Mouse (Mus musculus): ENCODE results near the gene Mreg. TPM values are rescaled to one million over a fixed set of nuclear protein-coding genes. Genes with fewer than 3 reads are reported as not detected.

Mreg gene
- total RNA-seq, 1 experiment: 94.8 TPM

- no peak for DNase-seq (ENCODE audit: low read depth, low spot score)
- peaks cover 31% of the 10 kb centered on the region for H3K36me3 ChIP-seq (ENCODE audit: control insufficient read depth, insufficient read depth, low read length, poor library complexity, severe bottlenecking)
- no peak overlapping the region for H3K4me3 ChIP-seq (ENCODE audit: insufficient read depth in 1 of 2, low read depth in 1 of 2, low read length in 2 of 2, poor library complexity in 1 of 2, severe bottlenecking in 1 of 2)
- peaks cover 0 to 2% of the 10 kb centered on the region in 2 experiments; a peak in 2 of 4 replicates for H3K4me1 ChIP-seq (ENCODE audit: control insufficient read depth in 2 of 2, insufficient read depth in 2 of 2, low read length in 2 of 2, poor library complexity in 1 of 2)
- H3K9me3 ChIP-seq (ENCODE audit: control insufficient read depth, insufficient read depth, low read depth, low read length): no peaks in the 10 kb centered on the region
- in situ Hi-C loops (cut with MboI; ENCODE audit: low sequenced_read_pairs in 2 of 2, unreplicated experiment in 2 of 2): no loop called here
- TF ChIP-seq ZNF384 (IDR thresholded peaks at IDR 0.05; ENCODE audit: low read depth, low read length) (no peak), CHD2 (IDR thresholded peaks at IDR 0.05; ENCODE audit: low read depth, low read length) (no peak), ZC3H11A (IDR thresholded peaks at IDR 0.05; ENCODE audit: borderline replicate concordance, low read depth, low read length) (no peak), HCFC1 (IDR thresholded peaks at IDR 0.05; ENCODE audit: borderline replicate concordance, insufficient read depth, low read length) (no peak), MAFK (IDR thresholded peaks at IDR 0.05; ENCODE audit: insufficient read depth, low read depth, low read length) (no peak)
- no peak overlapping the region for H3K27ac ChIP-seq (ENCODE audit: insufficient read depth, low read depth, low read length, poor library complexity, severe bottlenecking)
- H3K9ac ChIP-seq (ENCODE audit: insufficient read depth, low read depth, low read length, poor library complexity, severe bottlenecking): no peak overlapping the region
Measured at GRCm38 (mm10) chr1:72160321-72160720, 51.8 kb downstream of the Mreg start.

GRCm38 (mm10) chr1:72145041-72145440 is 67.1 kb downstream of the Mreg start:
- Histone ChIP-seq H3K4me3 (ENCODE audit: insufficient read depth in 1 of 2, low read depth in 1 of 2, low read length in 2 of 2, poor library complexity in 1 of 2, severe bottlenecking in 1 of 2) (no peak overlapping the region), H3K27ac (ENCODE audit: insufficient read depth, low read depth, low read length, poor library complexity, severe bottlenecking) (no peak overlapping the region), H3K36me3 (ENCODE audit: control insufficient read depth, insufficient read depth, low read length, poor library complexity, severe bottlenecking) (no peaks in the 10 kb centered on the region), H3K4me1 (ENCODE audit: control insufficient read depth in 2 of 2, insufficient read depth in 2 of 2, low read length in 2 of 2, poor library complexity in 1 of 2) (no peaks in the 10 kb centered on the region), H3K9ac (ENCODE audit: insufficient read depth, low read depth, low read length, poor library complexity, severe bottlenecking) (no peak overlapping the region), H3K9me3 (ENCODE audit: control insufficient read depth, insufficient read depth, low read depth, low read length) (no peaks in the 10 kb centered on the region)
- no peak for TF ChIP-seq HCFC1 (IDR thresholded peaks at IDR 0.05; ENCODE audit: borderline replicate concordance, insufficient read depth, low read length)
- no peak for TF ChIP-seq CHD2 (IDR thresholded peaks at IDR 0.05; ENCODE audit: low read depth, low read length)
- no peak for TF ChIP-seq ZC3H11A (IDR thresholded peaks at IDR 0.05; ENCODE audit: borderline replicate concordance, low read depth, low read length)
- TF ChIP-seq MAFK (IDR thresholded peaks at IDR 0.05; ENCODE audit: insufficient read depth, low read depth, low read length): no peak
- TF ChIP-seq ZNF384 (IDR thresholded peaks at IDR 0.05; ENCODE audit: low read depth, low read length): no peak
- no peak for DNase-seq (ENCODE audit: low read depth, low spot score)
- in situ Hi-C loops (cut with MboI; ENCODE audit: low sequenced_read_pairs in 2 of 2, unreplicated experiment in 2 of 2): no loop called here

DNA sequence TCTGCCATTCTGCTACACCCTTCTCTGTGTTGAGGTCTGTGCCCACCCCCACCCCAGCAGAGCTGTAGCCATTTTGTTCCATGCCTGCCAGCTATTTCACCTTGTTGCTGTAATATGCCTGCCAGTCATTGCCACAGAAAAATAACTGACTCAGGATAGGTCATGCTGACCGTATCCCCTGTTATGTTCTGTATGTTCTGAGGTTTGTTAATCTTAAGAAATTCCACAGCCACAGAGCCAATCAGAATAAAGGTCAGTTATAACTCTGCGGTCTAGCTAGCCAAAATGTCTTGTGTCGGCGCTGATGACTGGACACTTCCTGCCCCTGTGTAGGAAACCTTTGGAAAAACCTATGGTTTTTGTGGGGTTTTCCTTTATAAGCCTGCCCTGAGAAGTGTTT is 67.7 kb downstream of the Mreg start:
- Histone ChIP-seq H3K4me1 (ENCODE audit: control insufficient read depth in 2 of 2, insufficient read depth in 2 of 2, low read length in 2 of 2, poor library complexity in 1 of 2) (no peaks in the 10 kb centered on the region), H3K27ac (ENCODE audit: insufficient read depth, low read depth, low read length, poor library complexity, severe bottlenecking) (no peak overlapping the region), H3K4me3 (ENCODE audit: insufficient read depth in 1 of 2, low read depth in 1 of 2, low read length in 2 of 2, poor library complexity in 1 of 2, severe bottlenecking in 1 of 2) (no peak overlapping the region), H3K9me3 (ENCODE audit: control insufficient read depth, insufficient read depth, low read depth, low read length) (no peaks in the 10 kb centered on the region), H3K36me3 (ENCODE audit: control insufficient read depth, insufficient read depth, low read length, poor library complexity, severe bottlenecking) (no peaks in the 10 kb centered on the region), H3K9ac (ENCODE audit: insufficient read depth, low read depth, low read length, poor library complexity, severe bottlenecking) (no peak overlapping the region)
- TF ChIP-seq CHD2 (IDR thresholded peaks at IDR 0.05; ENCODE audit: low read depth, low read length): no peak
- TF ChIP-seq HCFC1 (IDR thresholded peaks at IDR 0.05; ENCODE audit: borderline replicate concordance, insufficient read depth, low read length): no peak
- no peak for TF ChIP-seq ZC3H11A (IDR thresholded peaks at IDR 0.05; ENCODE audit: borderline replicate concordance, low read depth, low read length)
- TF ChIP-seq ZNF384 (IDR thresholded peaks at IDR 0.05; ENCODE audit: low read depth, low read length): no peak
- no peak for TF ChIP-seq MAFK (IDR thresholded peaks at IDR 0.05; ENCODE audit: insufficient read depth, low read depth, low read length)
- DNase-seq (ENCODE audit: low read depth, low spot score): no peak
- in situ Hi-C loops (cut with MboI; ENCODE audit: low sequenced_read_pairs in 2 of 2, unreplicated experiment in 2 of 2): no loop called here

DNA sequence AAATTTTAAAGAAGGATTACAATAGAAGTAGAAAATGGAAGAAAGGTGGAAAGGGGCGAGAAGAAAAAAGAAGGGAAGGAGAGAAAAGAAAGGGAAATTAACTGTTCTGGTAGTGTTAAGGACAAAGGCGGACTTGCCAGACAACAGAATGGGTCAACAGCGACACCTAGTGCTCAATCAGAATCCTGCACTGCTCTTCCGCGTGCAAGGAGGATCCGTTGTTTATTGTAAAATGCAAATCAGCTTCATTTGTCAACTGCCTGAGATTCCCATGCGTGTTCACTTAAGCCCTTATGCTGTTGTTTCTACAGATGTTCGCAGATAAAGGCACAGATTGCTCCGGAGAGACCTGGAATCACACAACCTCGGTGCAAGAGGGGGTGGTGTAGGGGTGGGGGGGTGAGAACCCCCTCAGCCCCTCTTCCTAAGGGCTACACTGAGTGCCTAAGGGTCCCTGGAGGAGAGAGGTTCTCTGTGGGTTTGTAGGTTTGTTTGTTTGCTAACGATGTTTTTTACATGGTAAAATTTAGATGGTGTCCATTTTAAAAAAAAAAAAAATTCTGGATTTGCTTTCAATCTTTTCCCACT is 70.1 kb downstream of the Mreg start:
- H3K4me1 ChIP-seq (ENCODE audit: control insufficient read depth in 2 of 2, insufficient read depth in 2 of 2, low read length in 2 of 2, poor library complexity in 1 of 2): no peaks in the 10 kb centered on the region
- no peaks in the 10 kb centered on the region for H3K9me3 ChIP-seq (ENCODE audit: control insufficient read depth, insufficient read depth, low read depth, low read length)
- no peaks in the 10 kb centered on the region for H3K36me3 ChIP-seq (ENCODE audit: control insufficient read depth, insufficient read depth, low read length, poor library complexity, severe bottlenecking)
- DNase-seq (ENCODE audit: low read depth, low spot score): peak; percentile 84
- no peak overlapping the region for H3K27ac ChIP-seq (ENCODE audit: insufficient read depth, low read depth, low read length, poor library complexity, severe bottlenecking)
- in situ Hi-C loops (cut with MboI; ENCODE audit: low sequenced_read_pairs in 2 of 2, unreplicated experiment in 2 of 2): no loop called here
- TF ChIP-seq ZC3H11A (IDR thresholded peaks at IDR 0.05; ENCODE audit: borderline replicate concordance, low read depth, low read length): peak; percentile 75; the same call in 1 of the 2 replicates
- TF ChIP-seq ZNF384 (IDR thresholded peaks at IDR 0.05; ENCODE audit: low read depth, low read length): no peak
- no peak overlapping the region for H3K9ac ChIP-seq (ENCODE audit: insufficient read depth, low read depth, low read length, poor library complexity, severe bottlenecking)
- no peak overlapping the region for H3K4me3 ChIP-seq (ENCODE audit: insufficient read depth in 1 of 2, low read depth in 1 of 2, low read length in 2 of 2, poor library complexity in 1 of 2, severe bottlenecking in 1 of 2)

DNA sequence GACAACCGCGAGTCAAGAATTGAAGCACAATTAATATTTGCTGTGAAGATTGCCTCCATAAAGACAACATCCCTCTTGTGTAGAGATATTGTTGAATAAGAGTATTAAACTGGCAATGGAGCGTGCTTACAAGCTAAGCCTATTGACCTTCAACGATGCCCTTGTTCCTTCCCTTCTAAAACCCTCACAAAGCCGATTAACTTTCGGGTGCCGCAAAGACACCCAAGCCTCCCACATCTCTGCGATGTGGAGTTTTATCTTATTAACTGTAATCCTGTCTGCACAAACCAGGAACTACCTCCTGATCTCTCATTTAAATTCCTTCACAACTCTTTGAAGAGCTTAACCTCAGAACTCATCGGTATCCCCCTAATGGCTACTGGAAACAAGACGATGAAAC is 76.0 kb downstream of the Mreg start:
- in situ Hi-C loops (cut with MboI; ENCODE audit: low sequenced_read_pairs in 2 of 2, unreplicated experiment in 2 of 2): no loop called here
- no peak for DNase-seq (ENCODE audit: low read depth, low spot score)
- TF ChIP-seq MAFK (IDR thresholded peaks at IDR 0.05; ENCODE audit: insufficient read depth, low read depth, low read length) (no peak), HCFC1 (IDR thresholded peaks at IDR 0.05; ENCODE audit: borderline replicate concordance, insufficient read depth, low read length) (no peak), CHD2 (IDR thresholded peaks at IDR 0.05; ENCODE audit: low read depth, low read length) (no peak), ZNF384 (IDR thresholded peaks at IDR 0.05; ENCODE audit: low read depth, low read length) (no peak), ZC3H11A (IDR thresholded peaks at IDR 0.05; ENCODE audit: borderline replicate concordance, low read depth, low read length) (no peak)

More for the DNA sequence above, 76.0 kb downstream of the Mreg start:
- Histone ChIP-seq H3K9me3 (ENCODE audit: control insufficient read depth, insufficient read depth, low read depth, low read length) (peaks cover 7% of the 10 kb centered on the region; the same call in 1 of the 2 replicates), H3K9ac (ENCODE audit: insufficient read depth, low read depth, low read length, poor library complexity, severe bottlenecking) (no peak overlapping the region), H3K36me3 (ENCODE audit: control insufficient read depth, insufficient read depth, low read length, poor library complexity, severe bottlenecking) (no peaks in the 10 kb centered on the region), H3K27ac (ENCODE audit: insufficient read depth, low read depth, low read length, poor library complexity, severe bottlenecking) (no peak overlapping the region), H3K4me3 (ENCODE audit: insufficient read depth in 1 of 2, low read depth in 1 of 2, low read length in 2 of 2, poor library complexity in 1 of 2, severe bottlenecking in 1 of 2) (no peak overlapping the region), H3K4me1 (ENCODE audit: control insufficient read depth in 2 of 2, insufficient read depth in 2 of 2, low read length in 2 of 2, poor library complexity in 1 of 2) (no peaks in the 10 kb centered on the region)
